Mouse (Mus musculus) lung, postnatal 36 days (tissue): ENCODE data around the gene Fbn1.
"Not testable (repeated sequence)": the region's sequence is repeated elsewhere in the genome, so short reads cannot be mapped to it uniquely, and the experiment has no call there.

Experiments used
- DNase-seq: peaks from one replicate; pipeline ENCODE4 v3.0.0; 2022; ENCODE audit warnings: mixed read lengths

Fbn1 gene

DNA sequence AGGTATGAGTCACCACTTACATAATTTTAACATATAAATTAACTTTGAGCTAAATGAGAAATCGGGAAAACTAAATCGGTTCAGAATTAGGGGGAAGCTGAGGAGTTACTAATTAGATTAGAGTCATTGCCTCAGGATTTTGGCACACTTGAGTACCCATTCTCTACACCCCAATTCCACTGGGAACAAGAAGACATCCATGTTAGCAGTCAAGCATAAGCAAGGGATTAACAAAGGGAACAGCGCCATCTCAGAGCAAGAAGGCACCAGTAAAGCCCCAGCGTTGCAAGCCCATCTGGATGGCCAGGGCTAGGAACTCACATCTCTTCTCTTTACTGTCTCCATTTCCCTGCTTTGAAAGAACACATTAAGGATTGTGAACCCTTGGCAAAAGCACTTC, 222.0 kb downstream of the Fbn1 start:
- no peak for DNase-seq

- no peak for DNase-seq
Observed at GRCm38 (mm10) chr2:125282334-125283206, 225.2 kb downstream of the Fbn1 start.

GRCm38 (mm10) chr2:125279995-125280394, 227.8 kb downstream of the Fbn1 start:
- DNase-seq = not testable (repeated sequence)

GRCm38 (mm10) chr2:125278474-125278873, 229.3 kb downstream of the Fbn1 start:
- peak; percentile 49 for DNase-seq

DNA sequence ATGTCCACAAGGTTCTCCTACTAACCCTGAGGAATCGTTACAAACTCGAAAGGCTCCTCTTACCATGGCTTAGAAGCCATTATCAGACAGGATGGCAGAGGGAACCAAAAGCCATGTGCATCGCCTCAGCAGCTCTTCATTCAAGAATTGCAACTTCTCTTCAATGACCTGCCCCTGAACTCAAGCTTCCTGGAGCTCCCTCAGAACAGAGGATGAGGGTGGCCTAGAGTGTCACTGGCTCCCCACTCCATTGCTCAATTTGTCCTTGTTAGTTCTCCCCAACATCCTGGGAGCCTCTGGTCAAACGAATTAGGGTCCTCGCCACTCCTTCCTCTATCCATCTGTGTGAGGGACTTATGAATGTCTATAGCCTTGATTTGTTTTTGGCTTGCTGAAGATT, 231.1 kb downstream of the Fbn1 start:
- no peak for DNase-seq

DNA sequence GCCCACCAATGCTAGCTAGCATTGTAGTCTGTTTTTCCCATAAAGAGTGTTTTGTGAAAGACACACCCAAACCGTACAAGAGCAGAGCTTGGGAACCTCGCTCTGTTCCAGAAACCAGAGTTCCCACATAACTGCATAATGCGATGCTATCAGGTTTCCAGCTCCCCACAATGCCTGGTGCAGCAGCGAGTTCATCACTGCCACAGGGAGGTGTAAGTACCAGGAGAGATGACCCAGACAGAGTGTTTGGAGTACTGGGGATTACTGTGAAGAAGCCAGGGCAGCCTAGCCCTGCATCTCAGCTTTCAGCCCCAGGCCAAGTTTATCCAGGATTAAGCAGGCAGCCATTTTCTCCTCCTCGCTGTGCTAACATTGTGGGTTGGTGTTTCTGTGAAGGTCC, 232.2 kb downstream of the Fbn1 start:
- no peak for DNase-seq

GRCm38 (mm10) chr2:125268876-125269275, 238.9 kb downstream of the Fbn1 start:
- no peak for DNase-seq

DNA sequence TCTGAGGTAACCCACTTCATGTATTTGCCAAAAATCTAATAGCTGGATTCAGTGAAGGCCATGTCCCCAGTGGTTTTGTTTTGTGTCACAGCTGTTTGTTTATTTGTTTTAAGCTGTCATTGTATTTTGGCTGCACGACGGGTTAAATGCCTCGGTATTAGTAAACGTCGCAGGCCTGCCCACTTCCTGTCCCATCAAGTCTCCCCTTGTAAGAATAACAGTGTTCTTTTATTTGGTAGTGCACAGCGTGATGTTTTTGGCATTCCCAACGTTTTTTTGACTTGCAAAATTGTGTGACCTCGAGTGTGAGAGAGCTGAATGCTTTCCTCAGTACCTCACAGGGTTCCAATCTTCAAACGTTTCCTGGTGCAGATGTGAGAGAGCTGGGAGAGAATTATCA, 244.0 kb downstream of the Fbn1 start:
- DNase-seq = peak; percentile 35

DNA sequence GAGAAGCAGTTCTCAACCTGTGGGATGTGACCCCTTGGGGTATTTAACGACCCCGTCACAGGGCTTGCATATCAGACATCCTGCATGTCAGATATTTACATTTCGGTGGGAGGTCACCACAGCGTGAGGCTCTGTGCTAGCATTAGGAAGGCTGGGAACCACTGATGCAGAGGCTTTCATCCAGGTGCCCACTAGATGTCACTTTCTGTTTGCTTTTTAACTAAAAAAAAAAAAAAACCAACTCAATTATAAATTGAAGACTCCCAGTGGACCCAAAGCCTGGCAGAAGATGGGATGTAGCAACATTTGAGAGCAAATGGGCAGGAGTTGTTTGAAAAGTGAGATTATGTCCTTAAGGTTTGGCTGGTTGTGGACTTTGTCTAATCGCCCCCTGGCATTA, 244.7 kb downstream of the Fbn1 start:
- peak; percentile 39 for DNase-seq

DNA sequence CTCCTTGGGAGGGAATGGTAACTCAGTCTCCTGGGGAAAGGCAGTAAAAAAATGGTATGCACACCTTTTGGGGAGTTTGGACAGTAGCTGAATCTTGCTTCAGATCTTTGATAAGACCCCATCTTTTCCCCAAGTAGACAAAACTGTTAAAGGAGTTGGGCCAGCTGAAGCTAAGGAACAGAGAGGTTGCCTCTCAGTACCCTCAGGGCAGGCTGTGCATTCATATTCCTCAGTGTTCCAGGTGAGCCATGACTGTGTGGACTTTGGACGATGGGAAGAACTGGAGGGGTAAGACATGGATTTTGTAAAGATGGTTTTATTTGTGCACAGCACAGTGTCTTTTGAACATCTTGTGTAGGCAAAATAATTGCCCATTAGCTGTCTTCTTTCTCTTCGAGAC, 247.5 kb downstream of the Fbn1 start:
- DNase-seq = no peak

GRCm38 (mm10) chr2:125259230-125260120, 248.3 kb downstream of the Fbn1 start:
- DNase-seq = peak; percentile 68

GRCm38 (mm10) chr2:125255886-125256285, 251.9 kb downstream of the Fbn1 start:
- no peak for DNase-seq

GRCm38 (mm10) chr2:125254630-125255029, 253.2 kb downstream of the Fbn1 start:
- DNase-seq = no peak

DNA sequence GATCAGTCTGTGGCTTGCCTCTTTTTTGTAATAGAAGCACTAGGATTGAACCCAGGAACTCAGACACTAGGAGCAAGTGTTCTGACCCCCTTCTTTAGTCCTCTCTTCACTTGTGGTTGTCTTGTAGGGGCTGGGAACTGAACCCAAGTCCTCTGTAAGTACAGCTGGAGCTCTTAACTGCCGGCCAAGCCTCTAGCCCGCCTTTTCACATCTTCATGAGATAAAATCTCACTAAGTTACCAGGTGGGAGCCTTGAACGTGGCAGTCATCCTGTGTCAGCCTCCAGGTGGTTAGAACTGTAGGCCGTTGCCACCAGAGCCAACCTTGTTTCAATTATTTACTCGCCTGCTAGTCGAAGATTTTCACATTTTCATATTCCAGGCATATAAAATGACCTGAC, 254.1 kb downstream of the Fbn1 start:
- DNase-seq = no peak

DNA sequence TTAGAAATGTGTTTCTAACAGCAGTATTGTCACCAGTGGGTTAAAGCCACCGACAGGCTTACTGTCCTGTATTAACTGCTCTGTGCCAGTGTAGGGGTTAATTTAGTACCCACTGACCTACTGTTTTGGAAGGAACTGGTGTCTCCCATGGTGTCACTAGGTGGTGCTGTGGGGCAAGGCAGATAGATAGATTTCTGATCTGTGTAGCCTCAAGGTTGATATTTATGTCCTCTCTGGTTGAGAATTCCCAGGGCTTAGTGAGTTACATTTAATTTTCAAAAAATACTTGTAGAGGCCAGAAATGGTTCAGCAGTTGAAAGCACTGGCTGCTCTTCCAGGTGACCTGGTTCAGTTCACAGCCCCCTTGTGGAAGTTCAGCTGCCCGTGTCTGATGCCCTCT, 255.5 kb downstream of the Fbn1 start:
- DNase-seq = peak; percentile 80

- DNase-seq = no peak
Observed at GRCm38 (mm10) chr2:125251781-125252180, 256.0 kb downstream of the Fbn1 start.
